Comparison of ENCODE assay signal across 23 mouse cellular contexts in the genomic region with DNA sequence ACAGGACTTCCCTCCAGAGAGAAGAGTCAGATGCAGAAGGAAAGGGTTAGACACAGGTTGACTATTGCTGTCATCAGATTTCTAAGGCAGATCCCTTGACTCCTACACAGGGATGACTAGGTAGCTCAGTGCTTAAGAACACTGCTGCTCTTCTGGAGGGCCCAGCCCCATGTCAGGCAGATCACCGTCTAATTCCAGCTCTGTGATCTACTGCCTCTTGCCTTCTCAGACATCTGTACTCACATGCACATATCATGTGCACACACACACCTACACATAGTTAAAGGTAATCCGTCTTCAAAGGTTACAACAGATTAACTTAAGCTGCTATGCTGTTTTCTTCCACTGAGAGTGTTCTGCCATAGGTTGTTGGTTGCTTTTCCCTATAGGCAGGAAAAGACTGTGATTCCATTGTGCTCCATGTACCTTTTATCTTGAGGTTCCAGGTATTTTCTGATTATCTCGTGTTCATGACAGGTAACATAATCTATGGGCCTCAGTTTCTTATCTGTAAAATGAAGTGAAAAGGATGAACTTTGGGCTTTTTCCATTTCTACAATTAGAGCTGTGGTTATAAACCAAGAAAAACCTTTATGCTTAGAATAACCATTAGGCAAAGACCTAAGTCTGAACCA.
"Had no signal": no experiment of that assay in that cellular context is flagged by ENCODE, and none has a peak within 500 bp of the region (broad histone marks: within the 10 kb centered on the region; RNA-seq: fewer than 3 reads in every experiment).

No protein-coding gene starts in this region.

- ATAC-seq: hindbrain, embryonic 16.5 days; inflammation-experienced regulatory T-cells, adult 6 months; liver, embryonic 12.5 days had no signal

- H3K9ac ChIP-seq: heart, embryonic 12.5 days; hindbrain, embryonic 12.5 days; hindbrain, embryonic 14.5 days; limb, embryonic 13.5 days; limb, embryonic 15.5 days; liver, embryonic 12.5 days had no signal

- H3K27ac ChIP-seq: gastrocnemius, adult 2 months; heart, embryonic 10.5 days; hindbrain, embryonic 10.5 days; hindbrain, embryonic 12.5 days; hindbrain, embryonic 14.5 days; limb, embryonic 13.5 days; limb, embryonic 15.5 days; liver, embryonic 12.5 days had no signal

- H3K4me1 ChIP-seq: heart, embryonic 10.5 days; heart, embryonic 12.5 days; hindbrain, embryonic 10.5 days; hindbrain, embryonic 12.5 days; limb, embryonic 13.5 days; limb, embryonic 15.5 days had no signal

- H3K4me2 ChIP-seq: heart, embryonic 12.5 days; hindbrain, embryonic 12.5 days; hindbrain, embryonic 14.5 days; limb, embryonic 13.5 days; limb, embryonic 15.5 days; liver, embryonic 12.5 days had no signal

- H3K36me3 ChIP-seq: heart, embryonic 10.5 days; hindbrain, embryonic 10.5 days; hindbrain, embryonic 12.5 days; limb, embryonic 13.5 days; liver, embryonic 12.5 days had no signal

- DNase-seq: gastrocnemius, adult 2 months; gastrocnemius, postnatal 10 days; gastrocnemius, postnatal 25 days; heart, adult 18-20 months; heart, postnatal 10 days; heart, postnatal 4 days; kidney, adult 18-20 months; kidney, adult 8-10 months; kidney, postnatal 10 days; kidney, postnatal 25 days; layer of hippocampus, adult 9-11 months; layer of hippocampus, postnatal 36 days; left cerebral cortex, postnatal 4 days had no signal

- H3K9me3 ChIP-seq: heart, embryonic 10.5 days; heart, embryonic 12.5 days; hindbrain, embryonic 10.5 days; hindbrain, embryonic 12.5 days; limb, embryonic 13.5 days; limb, embryonic 15.5 days; liver, embryonic 12.5 days had no signal

- H3K4me3 ChIP-seq: gastrocnemius, adult 2 months; heart, embryonic 10.5 days; heart, embryonic 12.5 days; hindbrain, embryonic 10.5 days; hindbrain, embryonic 12.5 days; limb, embryonic 13.5 days; limb, embryonic 15.5 days; liver, embryonic 12.5 days had no signal

- H3K27me3 ChIP-seq: heart, embryonic 12.5 days; hindbrain, embryonic 12.5 days; limb, embryonic 13.5 days; limb, embryonic 15.5 days; liver, embryonic 12.5 days had no signal
